In genomic region chr2:126360688-126361087, GRCm38 (mm10) we compare ENCODE assay signal across 8 mouse cellular contexts.
DNase-seq lines count a peak whose midpoint lies in the region; ATAC-seq lines count a peak whose summit lies in the region.

No protein-coding gene starts in this region.

- ATAC-seq in frontal cortex, adult (ENCODE audit: low TSS enrichment) = no peak

- DNase-seq in urinary bladder, postnatal 14 days (ENCODE audit: low spot score) = peak; percentile 41
- no peak for DNase-seq in urinary bladder, postnatal 25 days (ENCODE audit: low spot score)
- peak; percentile 77 to 79 for DNase-seq in heart, adult 9 months (ENCODE audit: low spot score in 2 of 2)
- DNase-seq in kidney, postnatal 14 days = peak; percentile 49
- DNase-seq in T-cell, adult 2 months (ENCODE audit: low spot score) = no peak
- no peak for DNase-seq in thymus, postnatal 0 days (ENCODE audit: low spot score)
- no peak for DNase-seq in layer of hippocampus, adult 8-10 months (ENCODE audit: low spot score in 2 of 2)

Comparison
In these comparisons a context has a peak if more than half of its experiments do, and no peak if none do; other contexts are left out.
1. DNase-seq: peak in urinary bladder, postnatal 14 days (single experiment), heart, adult 9 months (2 of 2) and kidney, postnatal 14 days (single experiment); none in urinary bladder, postnatal 25 days (single experiment), T-cell, adult 2 months (single experiment), thymus, postnatal 0 days (single experiment) and layer of hippocampus, adult 8-10 months (0 of 2).